Mouse (Mus musculus): Measurements from ENCODE around the gene Ccnh. TPM values are rescaled to one million over a fixed set of nuclear protein-coding genes. Genes with fewer than 3 reads are reported as not detected.
"Not testable (repeated sequence)": the region's sequence is repeated elsewhere in the genome, so short reads cannot be mapped to it uniquely, and the experiment has no call there.

The Ccnh gene
- 71.0 and 92.4 TPM in 2 replicates for polyA plus RNA-seq (2011; ENCODE audit: insufficient read length, low read depth, missing spikeins)

GRCm38 (mm10) chr13:85188903-85189643 lies at the start of gene Ccnh:
Ccnh (plus strand) TSS chr13:85189408.
- Histone ChIP-seq H3K4me3 (ENCODE audit: insufficient read depth, low read length) (peak within 1 kb of the TSS; percentile 83), H3K27ac (ENCODE audit: insufficient read depth, low read length) (no peak within 1 kb of the TSS), H3K4me1 (ENCODE audit: control insufficient read depth, insufficient read depth, low read length) (no peaks in the 10 kb centered on the region)
- TF ChIP-seq POLR2A (IDR thresholded peaks at IDR 0.05; ENCODE audit: low read depth, low read length) (peak; percentile 90), CTCF (IDR thresholded peaks at IDR 0.05; ENCODE audit: borderline replicate concordance, insufficient read depth, low read length) (no peak)

DNA sequence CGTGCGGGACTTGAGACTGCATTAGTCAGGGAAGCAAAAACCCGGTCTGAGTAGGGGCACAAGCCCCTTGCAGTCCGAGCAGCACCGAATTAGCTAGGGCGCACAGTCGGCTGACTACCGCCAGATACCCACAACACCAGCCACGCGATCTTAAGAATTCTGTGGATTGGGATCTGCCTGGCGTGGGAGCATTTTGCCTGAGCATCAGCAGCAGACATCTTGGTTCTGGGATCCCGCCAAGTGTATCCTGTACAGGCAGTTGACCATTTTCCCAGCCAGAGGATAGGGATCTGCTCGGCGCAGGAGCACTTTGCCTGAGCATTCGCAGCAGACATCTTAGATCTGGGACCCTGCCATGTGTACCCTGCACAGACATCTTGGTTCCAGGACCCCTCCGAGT lies 45.8 kb upstream of the Ccnh start:
- H3K27ac ChIP-seq (ENCODE audit: insufficient read depth, low read length); H3K4me1 ChIP-seq (ENCODE audit: control insufficient read depth, insufficient read depth, low read length); H3K4me3 ChIP-seq (ENCODE audit: insufficient read depth, low read length): not testable (repeated sequence)

DNA sequence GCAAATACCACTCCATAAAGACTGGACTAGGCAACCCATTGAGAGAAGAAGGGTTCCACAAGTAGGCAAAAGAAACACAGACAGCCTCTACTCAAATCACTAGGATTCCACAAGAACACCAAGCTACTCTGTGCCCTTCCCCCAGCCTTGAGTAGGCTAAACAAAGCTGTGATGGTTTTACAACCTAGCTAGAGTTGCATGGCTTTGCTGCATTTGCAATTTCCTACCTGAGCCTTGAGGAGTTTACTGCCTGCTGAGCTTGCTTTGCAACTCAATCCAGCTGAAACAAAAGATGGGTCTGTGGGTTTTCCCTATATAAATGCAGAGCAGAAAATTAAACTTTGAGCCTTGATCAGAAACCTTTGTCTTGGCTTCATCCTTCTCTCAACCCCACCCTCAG lies 42.7 kb upstream of the Ccnh start:
- Histone ChIP-seq H3K4me3 (ENCODE audit: insufficient read depth, low read length) (no peak overlapping the region), H3K27ac (ENCODE audit: insufficient read depth, low read length) (no peak overlapping the region), H3K4me1 (ENCODE audit: control insufficient read depth, insufficient read depth, low read length) (no peaks in the 10 kb centered on the region)
- TF ChIP-seq CTCF (IDR thresholded peaks at IDR 0.05; ENCODE audit: borderline replicate concordance, insufficient read depth, low read length), result no peak
- no peak for TF ChIP-seq POLR2A (IDR thresholded peaks at IDR 0.05; ENCODE audit: low read depth, low read length)

GRCm38 (mm10) chr13:85154746-85155145 lies 34.5 kb upstream of the Ccnh start:
- H3K4me1 ChIP-seq (ENCODE audit: control insufficient read depth, insufficient read depth, low read length), result no peaks in the 10 kb centered on the region
- H3K27ac ChIP-seq (ENCODE audit: insufficient read depth, low read length), result no peak overlapping the region
- H3K4me3 ChIP-seq (ENCODE audit: insufficient read depth, low read length), result no peak overlapping the region
- TF ChIP-seq CTCF (IDR thresholded peaks at IDR 0.05; ENCODE audit: borderline replicate concordance, insufficient read depth, low read length), result no peak

DNA sequence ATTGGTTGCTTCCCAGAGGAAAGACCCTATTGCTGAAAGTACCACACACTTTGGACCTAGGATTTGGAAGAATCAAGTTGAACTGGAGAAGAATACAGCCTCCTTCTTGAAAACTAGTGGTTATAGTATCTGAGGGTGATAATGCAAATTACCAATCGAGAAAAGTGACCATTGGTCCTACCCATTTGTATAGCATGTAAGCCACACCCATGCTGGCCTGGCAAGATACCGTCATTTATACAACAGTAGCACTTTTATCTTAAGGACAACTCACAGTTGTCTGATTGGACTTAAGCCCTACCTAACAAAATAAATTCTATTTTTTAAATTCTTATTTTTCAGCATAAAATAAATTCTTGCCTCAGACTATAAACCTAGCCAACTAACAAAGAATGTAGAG lies 29.2 kb upstream of the Ccnh start:
- no peak overlapping the region for H3K4me3 ChIP-seq (ENCODE audit: insufficient read depth, low read length)
- no peak for TF ChIP-seq CTCF (IDR thresholded peaks at IDR 0.05; ENCODE audit: borderline replicate concordance, insufficient read depth, low read length)
- no peak for TF ChIP-seq POLR2A (IDR thresholded peaks at IDR 0.05; ENCODE audit: low read depth, low read length)
- H3K27ac ChIP-seq (ENCODE audit: insufficient read depth, low read length), result no peak overlapping the region
- H3K4me1 ChIP-seq (ENCODE audit: control insufficient read depth, insufficient read depth, low read length), result no peaks in the 10 kb centered on the region

DNA sequence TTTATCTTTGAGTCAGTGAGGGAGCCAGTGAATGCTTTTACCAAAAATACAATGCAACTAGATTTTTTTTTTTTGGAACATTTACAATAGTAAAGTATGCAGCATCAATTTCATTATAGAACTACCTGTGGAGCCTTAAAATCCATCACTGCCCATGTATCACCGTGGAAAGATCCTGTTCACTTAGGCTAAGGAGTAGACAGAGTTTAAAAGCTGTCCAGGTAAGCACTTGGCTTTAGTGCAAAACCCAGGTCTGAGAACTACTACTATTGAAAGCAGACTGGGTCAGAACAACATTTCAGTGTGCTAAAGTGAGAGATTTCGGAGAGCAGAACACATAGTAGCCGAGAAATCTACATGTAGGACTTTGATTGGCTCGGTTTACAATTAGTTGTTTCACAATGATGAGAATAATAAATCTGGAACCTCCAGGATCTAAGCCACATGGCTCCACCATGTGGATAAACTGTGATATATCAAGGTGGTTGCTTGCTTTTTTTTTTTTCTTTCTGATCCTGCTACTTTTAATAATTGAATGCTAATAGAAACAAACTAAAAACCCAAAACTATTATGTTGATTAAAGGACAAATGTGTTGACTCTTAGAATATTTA lies 24.6 kb upstream of the Ccnh start:
- no peaks in the 10 kb centered on the region for H3K4me1 ChIP-seq (ENCODE audit: control insufficient read depth, insufficient read depth, low read length)
- H3K4me3 ChIP-seq (ENCODE audit: insufficient read depth, low read length), result no peak overlapping the region
- TF ChIP-seq CTCF (IDR thresholded peaks at IDR 0.05; ENCODE audit: borderline replicate concordance, insufficient read depth, low read length) (no peak), POLR2A (IDR thresholded peaks at IDR 0.05; ENCODE audit: low read depth, low read length) (no peak)
- H3K27ac ChIP-seq (ENCODE audit: insufficient read depth, low read length), result no peak overlapping the region

GRCm38 (mm10) chr13:85189644-85190121 lies 475 bp downstream of the Ccnh start:
- H3K27ac ChIP-seq (ENCODE audit: insufficient read depth, low read length), result no peak overlapping the region
- no peaks in the 10 kb centered on the region for H3K4me1 ChIP-seq (ENCODE audit: control insufficient read depth, insufficient read depth, low read length)
- H3K4me3 ChIP-seq (ENCODE audit: insufficient read depth, low read length), result peak overlapping the region; percentile 83
- TF ChIP-seq POLR2A (IDR thresholded peaks at IDR 0.05; ENCODE audit: low read depth, low read length) (no peak), CTCF (IDR thresholded peaks at IDR 0.05; ENCODE audit: borderline replicate concordance, insufficient read depth, low read length) (no peak)

GRCm38 (mm10) chr13:85191253-85191652 lies 2.0 kb downstream of the Ccnh start:
- no peak overlapping the region for H3K27ac ChIP-seq (ENCODE audit: insufficient read depth, low read length)
- H3K4me3 ChIP-seq (ENCODE audit: insufficient read depth, low read length), result no peak overlapping the region
- TF ChIP-seq POLR2A (IDR thresholded peaks at IDR 0.05; ENCODE audit: low read depth, low read length), result no peak
- TF ChIP-seq CTCF (IDR thresholded peaks at IDR 0.05; ENCODE audit: borderline replicate concordance, insufficient read depth, low read length), result no peak
- H3K4me1 ChIP-seq (ENCODE audit: control insufficient read depth, insufficient read depth, low read length), result no peaks in the 10 kb centered on the region

- Histone ChIP-seq H3K4me1 (ENCODE audit: control insufficient read depth, insufficient read depth, low read length) (no peaks in the 10 kb centered on the region), H3K27ac (ENCODE audit: insufficient read depth, low read length) (no peak overlapping the region), H3K4me3 (ENCODE audit: insufficient read depth, low read length) (no peak overlapping the region)
- TF ChIP-seq POLR2A (IDR thresholded peaks at IDR 0.05; ENCODE audit: low read depth, low read length) (no peak), CTCF (IDR thresholded peaks at IDR 0.05; ENCODE audit: borderline replicate concordance, insufficient read depth, low read length) (no peak)
Measured at GRCm38 (mm10) chr13:85207493-85207892, 18.3 kb downstream of the Ccnh start.

- no peak overlapping the region for H3K4me3 ChIP-seq (ENCODE audit: insufficient read depth, low read length)
- H3K4me1 ChIP-seq (ENCODE audit: control insufficient read depth, insufficient read depth, low read length), result no peaks in the 10 kb centered on the region
- no peak for TF ChIP-seq POLR2A (IDR thresholded peaks at IDR 0.05; ENCODE audit: low read depth, low read length)
- TF ChIP-seq CTCF (IDR thresholded peaks at IDR 0.05; ENCODE audit: borderline replicate concordance, insufficient read depth, low read length), result no peak
- no peak overlapping the region for H3K27ac ChIP-seq (ENCODE audit: insufficient read depth, low read length)
Measured at GRCm38 (mm10) chr13:85208656-85209055, 19.4 kb downstream of the Ccnh start.
